Mouse (Mus musculus) cerebellum, postnatal 4 days (tissue): ENCODE results near the gene Ranbp17.

Experiments
- DNase-seq, 2 experiments: peaks; one replicate each; pipeline ENCODE4 v3.0.0; 2022; ENCODE audit warnings: low spot score in 2 of 2, mixed read lengths in 1 of 2

The Ranbp17 gene

GRCm38 (mm10) chr11:33197133-33197514 lies 316.4 kb downstream of the Ranbp17 start:
- no peak for DNase-seq

DNA sequence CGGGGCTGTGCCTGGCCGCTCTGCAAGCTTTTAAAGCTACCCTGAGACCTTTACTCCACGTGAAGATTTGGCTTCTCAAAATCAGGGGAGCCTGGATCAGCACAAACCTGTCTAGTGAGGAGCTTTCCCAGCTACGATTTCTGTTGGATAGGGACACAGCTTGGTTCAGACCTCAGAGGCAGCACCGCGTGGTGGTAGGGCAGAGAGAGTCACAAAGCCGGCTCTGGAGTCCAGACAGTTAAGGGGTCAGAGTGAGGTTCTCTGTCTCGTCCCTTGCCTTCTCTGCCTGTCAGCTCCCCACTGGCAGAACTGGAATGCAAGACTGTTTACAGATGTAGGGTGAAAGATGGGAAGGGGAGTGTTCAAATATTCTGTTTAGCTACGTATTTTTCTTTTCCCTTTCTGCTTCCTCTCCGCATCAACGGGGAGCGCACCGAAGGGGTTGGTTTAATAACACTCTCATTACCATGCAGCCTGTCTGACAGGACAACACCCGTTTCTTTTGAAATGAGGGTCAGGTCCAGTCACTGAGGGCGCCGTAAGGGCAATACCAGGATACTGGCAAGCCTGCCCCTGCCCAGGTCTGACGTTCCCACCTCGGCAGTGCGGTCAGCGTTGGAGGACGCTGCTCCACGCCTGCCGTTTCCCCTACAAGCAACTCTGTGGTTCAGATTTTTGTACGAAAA lies 317.0 kb downstream of the Ranbp17 start:
- no peak for DNase-seq

DNA sequence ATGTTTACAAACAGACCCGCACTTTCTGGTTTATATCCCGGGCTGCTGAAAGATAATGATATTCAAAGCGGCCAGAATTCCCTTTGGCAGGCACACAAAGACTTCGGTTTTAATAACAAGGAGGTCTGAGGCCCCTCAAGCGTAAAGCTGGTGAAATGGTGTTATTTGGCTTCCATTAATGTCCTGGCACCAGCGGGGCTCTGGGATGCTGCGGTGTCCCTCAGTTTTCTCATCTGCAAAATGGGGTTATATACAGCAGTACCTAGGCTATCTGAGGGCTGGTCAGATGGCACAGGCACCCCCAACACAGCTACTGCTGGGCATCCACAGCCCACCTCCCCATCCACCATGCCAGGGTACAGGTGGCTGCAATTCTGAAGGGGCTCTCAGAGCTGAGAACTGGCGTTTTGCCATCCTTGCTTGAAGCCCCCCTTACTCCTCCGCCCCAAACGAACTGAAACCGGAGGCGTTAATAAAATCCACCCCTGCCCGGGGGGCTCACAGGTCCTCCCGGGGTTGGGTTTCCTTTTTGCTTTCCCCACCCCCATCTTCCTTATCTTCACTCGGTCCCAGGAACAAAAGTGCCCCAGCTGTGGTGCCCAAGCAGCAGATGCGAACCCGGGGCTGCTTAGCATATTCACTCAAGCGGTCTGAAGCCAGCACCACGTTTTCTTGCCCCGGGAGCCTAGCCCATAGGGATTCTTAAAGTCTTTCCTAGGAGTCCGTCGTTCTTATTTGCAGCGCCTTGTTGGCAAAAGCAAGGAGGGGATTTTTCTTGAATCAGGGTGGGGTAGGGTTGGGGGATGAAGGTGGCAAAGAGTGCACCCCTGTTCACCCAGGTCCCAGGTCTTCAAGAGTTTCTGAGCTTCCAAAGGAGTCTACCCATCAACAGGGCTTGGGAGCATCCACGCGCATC lies 317.8 kb downstream of the Ranbp17 start:
- DNase-seq = no peak

- DNase-seq = no peak
These were observed 318.5 kb downstream of the Ranbp17 start for GRCm38 (mm10) chr11:33195061-33195460.

GRCm38 (mm10) chr11:33193695-33194094 lies 319.9 kb downstream of the Ranbp17 start:
- no peak for DNase-seq

- no peak for DNase-seq
These were observed 331.7 kb downstream of the Ranbp17 start for GRCm38 (mm10) chr11:33181804-33182203.

DNA sequence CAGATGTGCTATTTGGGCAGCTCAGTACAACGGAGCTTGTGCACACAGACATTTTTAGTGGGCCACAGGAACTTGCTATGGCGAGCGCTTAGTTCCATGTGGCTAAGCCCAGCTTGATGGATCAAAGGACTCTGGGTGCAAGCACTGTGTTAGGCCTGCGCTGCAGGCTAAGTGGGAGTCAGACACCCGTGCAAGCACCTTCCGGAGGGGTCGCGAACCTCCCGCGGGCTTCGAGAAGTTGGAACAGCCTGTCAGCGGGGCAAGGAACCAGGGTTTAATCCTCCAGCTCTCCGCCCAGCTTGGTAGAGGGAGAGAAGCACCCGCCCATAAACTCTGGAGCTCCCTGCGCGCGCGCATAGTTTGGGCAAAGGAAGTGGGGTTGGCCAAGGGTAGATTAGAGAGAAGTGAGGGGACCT lies 332.8 kb downstream of the Ranbp17 start:
- DNase-seq = peak in 1 of 2 experiments; percentile 14

DNA sequence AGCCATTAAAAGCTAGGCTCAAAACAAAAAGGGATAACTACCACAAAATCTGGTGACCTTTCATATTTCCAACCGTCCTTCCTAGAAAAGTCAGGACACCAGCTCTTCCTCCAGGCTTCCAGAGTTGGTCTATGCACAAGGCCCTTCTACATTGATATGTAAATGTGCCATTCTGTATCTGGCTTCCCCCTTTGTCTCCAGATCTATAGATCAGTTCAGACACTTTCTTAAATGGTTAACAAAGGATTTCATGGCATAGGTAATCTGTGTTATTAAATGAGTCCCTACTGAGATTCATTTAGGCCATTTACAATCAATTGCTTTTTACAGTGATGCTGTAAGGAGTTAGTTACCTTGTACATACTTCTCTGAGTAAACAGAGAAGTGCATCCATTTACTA lies 333.7 kb downstream of the Ranbp17 start:
- no peak for DNase-seq

GRCm38 (mm10) chr11:33176525-33177245 lies 336.9 kb downstream of the Ranbp17 start:
- peak in 1 of 2 experiments; percentile 52 for DNase-seq

GRCm38 (mm10) chr11:33175768-33176167 lies 337.8 kb downstream of the Ranbp17 start:
- DNase-seq = no peak

DNA sequence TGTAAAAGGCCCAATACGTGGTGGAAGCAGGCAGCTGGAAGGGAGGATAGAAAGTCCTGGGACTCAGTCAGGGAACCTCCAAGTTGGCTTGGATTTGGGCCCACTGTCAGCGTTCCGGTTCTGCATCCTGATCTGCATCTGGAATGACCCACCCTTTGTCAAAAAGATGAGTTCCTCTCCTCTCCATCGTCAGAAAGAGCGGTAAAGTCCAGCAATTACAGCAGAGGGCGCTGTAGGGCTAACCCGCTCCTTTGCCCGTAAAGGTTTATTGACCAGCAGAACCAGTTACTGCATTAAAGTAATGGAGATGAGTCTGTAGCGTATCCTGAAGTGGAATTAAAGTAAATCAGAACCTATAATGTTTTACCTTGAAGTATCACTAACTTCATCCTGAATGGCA lies 343.1 kb downstream of the Ranbp17 start:
- DNase-seq = peak in 1 of 2 experiments; percentile 63

GRCm38 (mm10) chr11:33162998-33163506 lies 350.5 kb downstream of the Ranbp17 start, which contains the start of gene Npm1:
Npm1 (minus strand) TSS chr11:33163206.
- DNase-seq = peak; percentile 97 to 99

DNA sequence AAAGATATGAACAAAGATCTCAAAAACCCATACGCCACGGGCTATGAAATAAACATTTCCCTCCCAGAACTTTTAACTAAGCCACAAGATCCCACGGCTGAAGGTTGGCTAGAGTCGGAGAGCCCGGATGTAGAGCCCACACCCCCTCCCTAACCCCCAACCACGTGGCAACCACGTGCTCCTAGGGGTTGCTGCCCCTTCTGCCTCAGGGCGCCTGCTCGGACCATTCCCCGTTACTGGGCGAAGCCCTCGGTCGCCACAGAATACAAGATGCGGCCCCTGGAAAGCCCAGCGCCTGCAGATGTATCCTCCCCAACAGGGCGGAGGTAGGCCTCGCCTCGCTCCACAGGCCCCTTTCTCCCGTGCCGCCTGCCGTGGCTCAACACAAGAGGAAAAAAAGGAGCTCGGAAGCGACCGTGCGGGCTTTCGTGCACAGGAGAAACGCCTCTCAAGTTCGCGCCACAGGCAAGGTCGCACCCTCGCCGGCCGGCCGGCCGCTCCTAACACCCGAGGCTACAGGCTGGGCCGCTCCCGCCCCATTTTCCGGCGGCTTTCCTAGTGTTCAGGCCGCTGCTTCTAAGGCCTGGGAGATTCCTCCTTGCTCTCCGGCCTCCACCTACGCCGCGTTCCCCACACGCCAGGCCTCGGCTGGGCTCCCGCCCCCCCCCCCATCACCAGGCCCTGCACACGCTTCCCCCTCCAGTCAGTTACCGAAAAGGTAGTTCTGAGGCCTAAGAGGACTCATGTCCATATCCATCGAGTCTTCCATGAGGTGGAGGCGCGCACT lies 351.1 kb downstream of the Ranbp17 start:
- DNase-seq = peak; percentile 49 to 74
